Mouse (Mus musculus): Measurements from ENCODE around the gene Cdh13.
A peak's percentile ranks its signal among the peaks of the same experiment; 100 is the strongest.

The Cdh13 gene

DNA sequence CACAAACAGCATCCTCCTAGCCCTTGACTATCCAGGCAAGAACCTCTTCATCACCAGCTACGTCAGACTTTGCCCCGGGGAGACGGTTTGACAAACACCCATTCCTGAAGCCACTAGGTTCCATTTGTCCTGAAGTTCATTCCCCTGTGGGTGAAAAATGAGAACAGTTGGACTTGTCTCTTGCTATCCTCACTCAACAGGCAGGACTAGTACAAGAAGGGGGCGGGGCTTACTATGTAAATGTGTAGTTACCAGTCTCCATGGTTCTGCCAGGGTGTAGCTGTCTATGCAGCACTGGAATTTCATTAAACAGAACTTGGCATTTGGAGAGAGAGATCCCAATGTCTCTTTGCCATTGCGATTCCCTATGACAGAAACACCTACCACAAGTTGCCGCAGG is 544.2 kb downstream of the Cdh13 start:
- no peak for DNase-seq

DNA sequence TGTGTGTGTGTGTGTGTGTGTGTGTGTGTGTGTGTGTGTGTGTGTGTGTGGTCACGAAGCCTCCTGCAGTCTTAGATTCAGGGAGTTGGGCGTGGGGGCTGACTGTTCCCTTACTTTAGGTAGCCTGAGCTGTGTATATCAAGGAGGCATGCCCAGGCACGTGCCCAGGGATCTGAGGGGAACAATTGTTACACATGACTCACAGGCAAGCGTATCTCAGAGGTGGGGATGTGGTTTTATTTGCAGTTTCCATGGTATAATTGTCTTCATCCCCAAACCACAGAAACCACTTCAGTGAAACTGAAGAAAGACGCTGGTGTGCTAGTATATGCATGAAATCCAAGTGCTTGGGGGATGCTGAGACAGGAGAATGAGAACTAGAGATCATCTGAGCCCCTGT is 546.8 kb downstream of the Cdh13 start:
- peak; percentile 6 for DNase-seq

DNA sequence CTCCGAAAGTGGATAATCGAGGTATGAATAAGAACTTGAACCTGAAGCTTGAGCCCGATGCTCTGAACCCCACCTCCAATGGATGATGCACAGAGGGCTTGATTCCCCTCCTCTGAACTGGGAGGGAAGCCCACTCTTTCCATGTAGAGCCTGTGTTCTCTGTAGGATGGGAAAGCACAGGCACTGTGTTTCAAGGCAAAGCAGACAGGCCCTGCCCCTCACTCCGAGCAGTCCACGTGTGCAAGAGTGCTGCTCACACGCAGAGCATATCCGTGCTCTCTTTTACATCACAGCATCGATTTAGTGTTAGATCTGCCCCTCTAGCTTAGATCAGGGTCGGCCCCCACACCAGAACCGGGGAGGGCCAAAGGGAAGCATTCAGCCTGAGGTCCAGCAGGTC is 547.5 kb downstream of the Cdh13 start:
- no peak for DNase-seq

DNA sequence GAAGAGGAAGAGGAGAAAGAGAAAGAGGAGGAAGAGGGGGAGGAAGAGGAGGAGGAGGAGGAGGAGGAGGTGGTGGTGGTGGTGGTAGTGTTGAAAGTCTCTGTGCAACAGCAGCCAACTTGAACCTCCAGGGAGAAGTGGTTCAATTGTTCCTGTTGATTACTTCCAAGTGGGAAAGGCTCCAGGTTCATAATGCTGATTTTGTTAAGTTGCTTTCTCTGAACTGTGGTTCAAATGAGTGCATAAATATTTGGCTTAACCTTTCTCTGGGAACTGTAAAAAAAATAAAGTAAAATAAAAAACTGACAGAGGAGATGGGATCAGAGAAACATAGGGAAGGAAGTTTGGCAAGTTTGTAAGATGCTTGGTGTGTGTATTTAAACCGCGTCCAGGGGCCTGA is 555.3 kb downstream of the Cdh13 start:
- no peak for DNase-seq

DNA sequence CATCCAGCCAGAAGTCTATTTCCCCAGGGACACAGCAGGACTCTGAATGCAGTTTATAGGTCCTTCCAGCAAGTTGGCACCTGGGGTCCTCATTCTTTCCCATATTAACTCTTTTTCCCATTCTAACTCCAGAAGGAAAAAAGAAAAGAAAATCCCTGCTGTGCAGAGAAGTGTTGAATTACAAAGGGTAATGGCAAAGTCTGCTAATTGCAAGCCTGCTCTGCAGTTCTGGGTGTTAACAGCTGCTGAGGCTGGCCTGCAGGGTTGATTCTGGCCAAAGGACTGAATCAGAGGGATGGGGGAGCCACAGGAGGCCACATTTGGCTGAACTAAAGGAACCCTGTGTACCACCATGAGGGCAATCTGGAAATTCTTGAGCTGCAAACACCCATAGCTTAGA is 562.2 kb downstream of the Cdh13 start:
- no peak for DNase-seq

DNA sequence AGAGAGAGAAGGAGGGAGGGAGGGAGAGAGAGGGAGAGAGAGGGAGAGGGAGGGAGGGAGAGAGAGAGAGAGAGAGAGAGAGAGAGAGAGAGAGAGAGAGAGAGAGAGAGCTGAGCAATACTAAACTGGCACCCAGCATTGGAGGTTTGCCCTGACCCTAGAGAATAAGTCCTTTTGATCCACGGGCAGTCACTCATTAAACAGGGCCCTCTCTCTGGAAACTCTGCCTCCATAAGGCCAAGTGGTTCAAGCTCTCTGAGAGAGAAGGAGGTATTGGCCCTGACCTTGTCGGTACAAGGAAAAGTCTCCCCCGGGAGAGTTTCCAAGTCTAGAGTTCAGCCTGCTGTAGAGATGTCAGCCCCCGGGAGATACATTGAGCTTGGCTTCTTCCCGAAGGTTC is 564.5 kb downstream of the Cdh13 start:
- DNase-seq = no peak

DNA sequence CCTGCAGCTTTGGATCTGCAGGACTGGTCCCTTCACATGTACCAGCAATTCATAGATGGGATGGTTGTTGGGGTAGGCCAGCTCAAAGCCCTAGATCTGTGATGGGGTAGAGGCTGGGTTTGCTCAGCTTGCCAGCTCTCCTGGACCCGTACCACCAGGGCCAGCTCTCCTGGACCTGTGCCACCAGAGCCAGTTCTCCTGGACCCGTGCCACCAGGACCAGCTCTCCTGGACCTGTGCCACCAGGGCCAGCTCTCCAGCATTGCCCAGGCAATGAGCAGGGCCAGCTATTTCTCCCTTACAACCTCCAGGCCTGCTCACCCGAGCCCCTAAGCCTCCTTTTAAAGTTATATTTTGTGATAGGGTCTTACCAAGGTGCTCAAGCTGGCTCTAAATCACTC is 566.0 kb downstream of the Cdh13 start:
- no peak for DNase-seq

DNA sequence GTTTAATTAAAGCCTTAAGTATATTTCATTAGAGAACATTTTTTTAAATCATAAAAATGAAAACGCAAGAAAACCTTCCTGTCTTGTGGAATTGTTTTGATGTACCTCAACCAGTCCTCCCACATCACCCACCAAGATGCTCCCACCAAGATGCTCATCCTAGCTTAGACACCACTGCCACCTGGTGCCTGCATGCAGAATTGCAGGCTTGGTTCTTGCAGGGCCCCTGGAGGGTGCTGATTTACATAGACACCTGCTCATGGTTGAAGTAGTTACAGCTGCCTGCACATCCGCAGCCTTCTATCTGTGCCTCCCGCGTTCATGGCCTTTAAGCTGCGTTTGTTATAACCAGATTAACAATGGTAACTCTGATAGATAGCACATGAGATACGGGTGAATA is 566.8 kb downstream of the Cdh13 start:
- DNase-seq = peak; percentile 43

DNA sequence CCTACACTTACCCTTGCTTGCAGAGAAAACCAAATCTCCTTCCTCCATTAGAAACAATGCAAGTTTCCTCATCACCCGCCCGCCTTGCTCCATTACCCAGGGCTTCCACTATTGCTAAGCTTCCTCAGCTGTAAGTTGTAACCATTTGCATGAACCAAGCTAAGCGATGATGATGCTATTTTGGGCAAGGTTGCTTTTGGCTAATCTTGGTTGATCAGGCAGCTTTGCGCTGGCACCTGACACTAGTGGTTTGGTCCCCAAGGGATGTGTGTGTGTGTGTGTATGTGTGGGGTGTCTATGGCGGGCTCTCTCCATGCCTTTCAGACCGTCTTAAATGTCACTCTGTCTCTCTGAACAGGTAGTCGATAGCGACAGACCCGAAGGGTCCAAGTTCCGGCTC is 567.8 kb downstream of the Cdh13 start:
- DNase-seq = no peak

DNA sequence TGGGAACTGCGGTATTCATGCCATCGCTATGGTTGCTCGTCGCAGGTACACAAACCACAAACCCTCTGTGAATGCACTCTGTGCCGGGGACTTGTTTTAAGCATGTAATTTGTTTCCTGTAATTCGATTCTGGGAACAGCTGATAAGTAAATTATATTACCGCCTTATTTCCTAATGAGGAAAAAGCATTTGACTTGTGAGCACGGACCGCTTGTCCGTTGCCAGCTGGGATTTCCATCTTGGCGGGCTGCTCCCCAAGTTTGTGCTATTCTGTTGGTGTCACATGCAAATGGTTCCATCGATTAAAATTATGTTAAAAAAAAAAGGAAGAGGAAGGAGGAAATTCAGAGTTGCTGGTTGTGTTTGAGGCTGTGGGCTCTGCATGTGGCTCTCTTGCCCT is 569.3 kb downstream of the Cdh13 start:
- DNase-seq = no peak

DNA sequence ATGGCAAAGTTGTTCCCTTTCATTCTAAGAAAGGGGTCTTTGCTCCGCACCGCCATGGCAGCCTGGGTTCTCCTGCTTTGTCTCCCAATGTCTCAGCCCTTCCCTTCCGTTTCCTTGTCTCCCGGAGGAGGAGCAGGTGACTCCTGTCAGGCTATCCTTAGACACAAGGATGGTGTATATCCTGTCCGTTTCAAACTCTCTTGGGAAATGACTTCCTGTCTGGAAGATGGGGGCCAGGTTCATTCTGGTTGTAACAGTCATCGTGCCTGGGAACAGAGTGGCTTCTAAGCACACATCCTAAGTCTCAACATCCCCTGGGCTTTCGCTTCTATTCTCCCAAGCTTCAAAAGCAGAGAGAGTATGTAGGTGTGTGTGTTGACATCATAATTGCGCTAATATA is 571.1 kb downstream of the Cdh13 start:
- no peak for DNase-seq

DNA sequence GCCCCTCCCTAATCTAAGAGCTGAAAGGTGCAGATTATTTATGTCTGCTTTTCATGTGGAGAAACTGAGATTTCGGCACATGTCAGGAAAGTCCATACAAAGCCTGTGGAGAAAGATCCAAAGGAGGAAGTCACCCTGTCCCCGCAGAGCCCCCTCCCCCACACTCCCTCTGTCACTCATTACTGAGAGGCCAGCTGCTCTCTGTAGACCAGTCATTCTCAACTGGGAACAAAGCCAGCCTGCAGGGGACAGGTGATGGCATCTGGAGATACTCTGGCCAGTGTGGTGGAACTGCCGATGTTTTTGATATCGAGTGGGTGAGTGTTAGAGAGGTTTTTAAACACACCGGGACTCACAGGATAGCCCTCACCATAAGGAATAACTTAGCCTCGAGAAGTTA is 582.8 kb downstream of the Cdh13 start:
- no peak for DNase-seq

DNA sequence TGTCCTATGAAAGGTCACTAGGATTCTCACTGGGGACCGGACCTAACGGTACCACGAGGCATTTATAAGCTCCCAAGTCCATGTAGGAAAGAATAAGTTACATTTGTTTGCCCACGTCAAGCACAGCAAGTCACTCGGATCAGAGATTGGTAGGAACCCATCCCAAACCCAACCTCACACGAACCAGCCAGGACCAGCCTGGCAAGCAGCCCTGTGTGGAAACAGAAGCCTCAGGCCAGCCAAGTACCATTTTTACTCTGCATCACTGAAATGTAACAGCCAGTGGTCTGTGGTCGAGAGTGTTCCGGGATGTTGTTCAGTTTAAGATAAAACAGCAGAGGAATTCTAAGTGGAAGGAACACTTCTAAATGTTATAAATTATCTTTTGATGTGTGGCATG is 587.2 kb downstream of the Cdh13 start:
- DNase-seq = no peak

DNA sequence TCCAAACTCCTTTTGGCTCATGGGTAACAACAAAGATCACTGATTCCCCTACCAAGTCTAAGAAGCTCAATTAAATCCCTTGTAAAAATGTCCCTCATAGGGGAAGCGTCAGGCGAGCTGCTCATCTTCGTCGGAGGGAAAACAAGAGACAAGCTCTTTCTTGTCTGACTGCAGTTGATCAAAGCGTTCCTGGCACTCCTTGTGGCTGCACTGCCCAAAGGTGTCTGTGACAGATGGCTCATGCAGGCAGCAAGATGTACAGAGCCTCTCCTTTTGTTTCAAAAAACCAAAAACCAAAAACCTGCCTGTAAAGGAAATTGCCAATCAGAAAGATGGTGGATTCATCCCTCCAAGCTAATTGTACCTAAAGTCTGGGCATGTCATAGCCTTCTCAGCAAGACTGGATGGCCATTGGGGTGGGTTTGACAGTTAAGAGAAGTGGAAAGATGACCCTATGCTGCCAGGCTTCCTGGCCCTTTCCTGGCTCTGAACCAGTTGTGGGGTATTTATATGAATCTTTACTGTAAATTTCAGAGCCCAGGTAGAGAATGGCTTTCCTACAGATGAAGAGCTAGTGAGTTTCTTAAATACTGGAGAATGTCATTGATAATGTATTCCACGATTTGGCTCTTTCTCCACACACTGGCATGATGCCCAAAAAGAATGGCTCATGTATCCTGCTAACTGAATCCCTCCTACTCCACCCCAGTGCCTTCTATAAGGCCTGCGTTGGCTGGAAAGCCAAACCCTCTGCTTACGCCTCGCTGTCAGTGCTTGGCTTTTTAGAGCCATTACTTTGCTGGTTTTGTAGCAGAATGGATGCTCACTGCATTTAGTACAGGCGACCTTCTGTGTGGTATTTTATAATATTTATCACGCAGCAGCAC is 596.6 kb downstream of the Cdh13 start:
- no peak for DNase-seq

DNA sequence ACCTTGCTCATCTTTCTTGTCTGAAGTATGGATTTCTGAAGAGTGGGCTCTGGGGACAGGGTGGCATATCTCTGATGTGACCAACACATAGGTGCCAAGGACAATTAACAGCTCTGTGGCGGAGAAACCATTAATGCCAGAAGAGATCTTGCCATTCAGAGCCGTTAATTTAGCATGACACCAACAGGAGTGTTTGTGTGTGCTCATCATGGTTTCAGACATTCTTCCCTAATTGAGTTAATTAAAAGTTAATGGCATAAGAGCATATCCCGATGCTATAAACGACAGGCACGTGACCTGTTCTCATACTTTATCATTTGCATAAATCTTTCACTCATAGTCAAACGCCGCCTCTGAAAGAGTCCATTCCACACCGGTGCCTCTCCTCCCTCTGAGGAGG is 600.8 kb downstream of the Cdh13 start:
- DNase-seq = no peak

DNA sequence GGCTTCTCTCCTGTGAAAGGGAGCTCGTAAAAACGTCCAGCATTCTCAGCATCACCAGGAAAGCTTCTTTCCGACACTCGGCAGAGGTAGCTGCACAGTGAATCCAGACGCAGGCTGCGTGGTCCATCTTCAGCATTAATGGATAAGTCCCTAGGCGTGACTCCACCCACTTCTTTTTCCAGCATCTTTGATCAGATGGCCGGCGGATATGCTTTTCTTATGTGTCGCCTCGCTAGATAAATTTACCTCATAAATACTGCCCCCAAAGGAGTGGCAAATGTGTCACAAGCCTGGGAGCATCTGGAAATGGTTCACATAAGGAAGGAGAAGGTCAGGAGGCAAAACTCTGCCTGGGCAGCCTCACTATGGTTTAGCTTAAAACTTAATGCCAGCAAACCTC is 601.5 kb downstream of the Cdh13 start:
- DNase-seq = no peak

DNA sequence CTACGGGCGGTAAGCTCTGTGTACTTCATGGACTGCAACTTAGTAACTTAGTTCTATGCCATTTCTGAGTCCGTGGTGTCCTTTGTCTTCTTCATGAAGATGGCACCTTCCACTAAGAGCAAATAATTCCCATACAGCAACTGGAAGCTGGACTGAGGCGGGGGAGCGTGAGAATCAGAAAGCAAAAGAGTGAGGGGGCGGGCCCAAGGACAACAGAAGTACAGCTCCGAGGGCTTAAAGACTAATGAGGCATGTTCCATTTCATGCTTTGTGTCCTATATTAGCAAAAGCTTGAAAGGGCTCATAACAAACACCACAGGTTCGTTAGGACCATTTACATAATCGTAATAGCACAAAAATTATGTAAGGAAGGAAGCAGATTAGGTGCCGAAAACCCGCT is 618.9 kb downstream of the Cdh13 start:
- no peak for DNase-seq

DNA sequence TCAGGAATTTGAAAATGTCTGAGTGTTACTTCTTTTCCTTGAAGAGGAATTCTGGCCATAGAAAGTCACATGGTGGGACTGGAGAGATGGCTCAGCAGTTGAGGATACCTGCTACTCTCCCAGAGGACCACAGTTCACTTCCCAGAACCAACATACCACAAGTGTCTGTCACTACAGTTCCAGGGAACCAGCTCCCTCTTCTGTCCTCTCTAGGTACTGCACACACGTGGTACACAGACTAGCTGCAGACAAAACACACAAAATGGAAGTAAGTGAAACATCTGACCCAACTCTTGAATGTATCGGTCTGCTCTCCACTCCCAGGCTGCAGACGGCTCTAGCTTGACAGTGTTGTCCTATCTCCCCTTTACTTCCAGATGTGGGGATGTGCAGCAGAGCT is 633.0 kb downstream of the Cdh13 start:
- DNase-seq = no peak

DNA sequence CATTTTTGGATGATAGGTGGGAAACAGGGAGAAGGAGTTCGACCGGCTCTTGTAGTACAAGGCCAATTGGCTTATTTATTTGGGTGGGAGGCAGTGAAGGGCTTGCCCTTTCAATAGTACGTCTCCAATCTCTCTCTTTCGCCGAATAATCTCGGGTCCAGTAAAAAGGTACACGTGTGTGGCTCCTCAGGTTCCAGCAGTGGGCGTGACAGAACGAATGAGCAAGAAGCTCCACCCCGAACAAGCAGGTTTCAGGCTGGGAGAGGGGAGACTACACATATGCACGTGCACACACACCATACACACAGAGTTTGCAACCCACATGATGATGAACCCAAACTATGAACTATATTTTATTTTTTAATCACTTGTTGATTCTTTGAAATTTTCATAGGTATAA is 653.9 kb downstream of the Cdh13 start:
- DNase-seq = no peak

DNA sequence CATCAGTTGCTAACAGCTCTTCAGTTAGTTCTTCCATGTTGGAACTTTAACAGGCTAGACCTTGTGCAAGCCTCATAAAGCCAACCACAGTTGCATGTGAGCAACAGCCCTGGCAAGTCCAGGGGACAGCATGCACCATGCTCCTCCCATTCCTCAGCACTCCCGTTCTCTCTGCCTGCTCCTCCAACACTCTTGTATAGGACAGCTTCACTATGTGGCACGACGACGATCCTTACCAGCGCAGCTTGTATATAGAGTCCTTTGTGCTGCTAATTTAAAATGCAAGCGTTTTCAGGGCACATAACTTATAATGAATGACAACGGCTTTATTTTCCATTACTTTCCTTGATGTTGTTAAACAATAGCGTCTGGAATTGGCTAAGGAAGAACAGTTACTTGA is 654.5 kb downstream of the Cdh13 start:
- no peak for DNase-seq

DNA sequence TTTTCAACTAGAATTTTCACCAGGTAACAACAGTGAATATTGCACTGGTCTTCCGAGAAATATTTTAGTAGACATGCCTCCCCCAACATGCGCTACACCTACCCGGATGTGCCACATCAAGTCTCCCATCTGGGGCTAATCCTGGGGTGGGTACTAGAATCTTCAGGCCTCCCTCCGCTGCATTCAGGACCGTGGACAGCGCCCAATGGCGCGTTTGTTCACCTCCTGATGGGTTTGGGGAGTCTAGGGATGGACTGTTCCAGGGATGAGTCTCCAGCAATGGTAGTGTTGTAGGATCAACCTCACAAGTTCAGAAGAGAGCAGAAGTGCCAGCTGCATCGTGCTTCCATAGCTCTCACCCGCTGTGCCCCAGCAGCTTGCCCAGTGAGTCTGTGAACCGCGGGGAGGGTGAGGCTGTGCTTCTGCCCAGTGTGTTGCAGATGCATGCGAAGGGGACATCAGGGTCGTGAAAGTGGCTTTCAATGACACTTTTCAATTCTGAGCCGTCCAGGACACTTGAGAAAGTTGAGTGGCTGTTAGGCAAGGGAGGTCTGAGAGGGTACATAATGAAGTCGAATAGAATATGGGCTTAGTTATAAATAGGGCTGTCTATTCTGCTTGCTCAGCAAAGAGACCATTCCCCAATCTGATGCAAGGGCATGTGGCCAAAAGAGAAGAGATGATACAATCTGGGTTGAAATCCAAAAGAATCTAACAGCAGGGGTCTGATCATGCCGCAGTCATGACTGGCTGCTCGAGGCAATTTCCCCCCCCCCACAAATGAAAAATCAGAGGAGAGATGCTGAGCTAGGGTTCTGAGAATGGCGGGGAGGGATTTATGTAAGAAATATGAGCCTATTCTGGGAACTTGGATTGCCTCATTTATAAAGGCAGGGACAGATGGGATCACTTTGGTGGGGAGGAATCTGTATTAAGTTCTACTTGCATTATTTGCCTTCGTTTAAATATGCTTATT is 668.5 kb downstream of the Cdh13 start:
- no peak for DNase-seq

DNA sequence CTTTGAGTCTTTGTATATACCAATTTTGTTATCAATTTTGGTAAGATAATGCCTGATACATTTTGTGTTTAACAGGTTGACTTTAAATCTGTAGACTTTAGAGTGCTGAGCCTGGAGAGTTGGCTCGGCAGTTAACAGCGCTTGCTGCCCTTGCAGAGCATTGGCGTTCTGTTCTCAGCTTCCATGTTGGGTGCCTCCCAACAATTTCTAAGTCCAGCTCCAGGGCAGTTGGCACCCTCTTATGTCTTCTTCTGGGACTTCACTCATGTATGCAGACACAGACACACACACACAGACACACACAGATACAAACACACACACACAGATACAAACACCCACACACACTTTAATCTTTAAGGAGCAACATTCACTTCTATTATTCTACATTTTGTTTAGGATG is 672.6 kb downstream of the Cdh13 start:
- no peak for DNase-seq

DNA sequence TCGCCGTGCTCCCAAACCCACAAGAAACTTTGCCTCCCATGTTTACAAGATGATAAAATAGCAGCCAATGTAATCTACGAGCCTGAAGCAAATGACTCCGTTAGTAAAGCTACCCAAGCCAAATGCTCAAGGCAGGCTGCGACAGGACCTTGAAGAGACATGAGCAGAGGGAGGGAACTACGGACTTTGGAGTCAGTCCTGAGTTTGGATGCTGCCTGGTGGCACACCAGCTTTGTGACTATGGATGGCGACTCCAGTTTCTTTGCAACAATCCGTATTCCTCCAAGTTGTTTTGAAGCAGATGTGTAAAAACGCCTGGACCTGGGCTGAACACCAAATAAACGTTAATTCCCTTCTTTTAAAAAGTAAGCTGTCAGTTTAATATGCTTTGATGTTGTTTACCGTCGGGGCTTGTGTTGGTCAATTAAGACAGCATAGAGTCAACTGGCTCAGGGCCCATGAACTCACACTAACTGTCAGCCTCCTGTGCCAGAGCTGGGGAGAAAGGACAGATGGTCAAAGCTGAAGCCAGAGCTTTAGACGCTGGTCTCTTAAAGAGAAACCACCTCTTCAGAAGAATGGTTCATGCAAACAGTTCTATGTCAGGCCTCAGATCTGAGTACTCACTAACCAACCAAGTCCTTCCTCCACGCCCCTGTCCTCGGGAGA is 678.5 kb downstream of the Cdh13 start:
- DNase-seq = no peak

Measured in thymus, postnatal 14 days (tissue).